Mouse (Mus musculus): ENCODE results near the gene 5730596B20Rik.

DNA sequence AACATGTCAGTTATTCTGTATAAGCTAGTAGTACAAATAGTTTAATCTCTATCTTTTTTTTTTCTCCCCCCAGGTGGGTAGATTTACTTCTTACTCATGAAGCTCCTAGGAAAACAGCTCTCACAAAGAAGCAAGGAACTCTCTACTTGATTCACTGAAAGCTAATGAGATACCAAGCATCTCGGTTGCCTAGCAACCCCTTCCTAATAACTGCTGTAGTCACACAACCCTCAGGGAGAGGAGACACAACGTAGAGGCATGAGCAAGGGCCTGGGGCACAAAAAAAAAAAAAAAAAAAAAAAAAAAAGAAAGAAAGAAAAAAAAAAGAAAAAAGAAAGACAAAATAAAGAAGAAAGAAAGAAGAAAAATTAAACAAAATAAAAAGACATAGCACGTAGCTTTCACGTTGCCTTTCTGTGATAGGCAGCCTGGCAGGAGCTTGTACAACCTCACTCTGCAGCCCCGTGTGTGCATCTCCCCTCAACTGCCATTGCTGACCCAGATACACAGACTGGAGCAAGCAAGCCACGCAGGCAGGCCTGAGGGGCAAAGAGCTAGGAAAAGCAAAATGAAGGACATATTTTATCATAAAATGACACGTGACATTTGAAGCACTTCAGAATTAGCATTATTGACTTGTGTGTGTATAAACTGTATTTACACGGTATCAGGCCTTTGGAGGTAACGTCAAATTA, 39.3 kb upstream of the 5730596B20Rik start:
- TF ChIP-seq CTCF (IDR thresholded peaks at IDR 0.05; ENCODE audit: control insufficient read depth, insufficient read depth, insufficient read length) (no peak), MAX (IDR thresholded peaks at IDR 0.05) (no peak), MYOD1 (IDR thresholded peaks at IDR 0.05; ENCODE audit: control insufficient read depth, insufficient read length, low read depth) (no peak), USF1 (IDR thresholded peaks at IDR 0.05; ENCODE audit: low read depth) (no peak), FOSL1 (IDR thresholded peaks at IDR 0.05; ENCODE audit: insufficient read depth, low read length, poor library complexity, severe bottlenecking) (no peak)
